Mouse (Mus musculus) thymus, postnatal 14 days (tissue): ENCODE data around the gene Slc25a19.

Experiments used
- DNase-seq: peaks from one replicate; pipeline ENCODE4 v3.0.0; 2021

Slc25a19 gene

GRCm38 (mm10) chr11:115640978-115641663 is 13.0 kb upstream of the Slc25a19 start:
- DNase-seq, result peak; percentile 76

- no peak for DNase-seq
These were observed 12.3 kb upstream of the Slc25a19 start for GRCm38 (mm10) chr11:115640311-115640828.

GRCm38 (mm10) chr11:115639540-115639939 is 11.4 kb upstream of the Slc25a19 start:
- no peak for DNase-seq

- DNase-seq, result no peak
These were observed 10.7 kb upstream of the Slc25a19 start for GRCm38 (mm10) chr11:115638498-115639409.

GRCm38 (mm10) chr11:115636960-115637359 is 8.9 kb upstream of the Slc25a19 start:
- no peak for DNase-seq

- no peak for DNase-seq
These were observed 7.4 kb upstream of the Slc25a19 start for GRCm38 (mm10) chr11:115635484-115635883.

GRCm38 (mm10) chr11:115635041-115635440 is 6.9 kb upstream of the Slc25a19 start:
- no peak for DNase-seq

- DNase-seq, result no peak
These were observed 6.0 kb upstream of the Slc25a19 start for GRCm38 (mm10) chr11:115634109-115634508.

- no peak for DNase-seq
These were observed 4.8 kb upstream of the Slc25a19 start for GRCm38 (mm10) chr11:115632862-115633261.

- no peak for DNase-seq
These were observed 4.2 kb upstream of the Slc25a19 start for GRCm38 (mm10) chr11:115632247-115632646.

GRCm38 (mm10) chr11:115631505-115631890 is 3.4 kb upstream of the Slc25a19 start:
- peak; percentile 47 for DNase-seq

- DNase-seq, result no peak
These were observed 2.7 kb upstream of the Slc25a19 start for GRCm38 (mm10) chr11:115630532-115631504.

GRCm38 (mm10) chr11:115629734-115630531 is 1.8 kb upstream of the Slc25a19 start:
- DNase-seq, result no peak

- no peak for DNase-seq
These were observed 488 bp upstream of the Slc25a19 start for GRCm38 (mm10) chr11:115628465-115629101.

- no peak for DNase-seq
These were observed 1.1 kb downstream of the Slc25a19 start for GRCm38 (mm10) chr11:115626824-115627616.

GRCm38 (mm10) chr11:115625877-115626276 is 2.2 kb downstream of the Slc25a19 start:
- no peak for DNase-seq

GRCm38 (mm10) chr11:115623487-115624070 is 4.5 kb downstream of the Slc25a19 start:
- no peak for DNase-seq

GRCm38 (mm10) chr11:115619949-115620348 is 8.1 kb downstream of the Slc25a19 start:
- no peak for DNase-seq

- no peak for DNase-seq
These were observed 9.2 kb downstream of the Slc25a19 start for GRCm38 (mm10) chr11:115618732-115619516.
